Mouse (Mus musculus) neural tube, embryonic 14.5 days (tissue): ENCODE data around the gene Fermt2. TPM values are rescaled to one million over a fixed set of nuclear protein-coding genes. Genes with fewer than 3 reads are reported as not detected.

Experiments
- ATAC-seq: fragments of 200-750 bp; cut with Nextera tagmentation; 2 replicates; pipeline ENCODE4 v1.8.0; 2017; ENCODE audit warnings: low read depth, mild to moderate bottlenecking, moderate TSS enrichment, moderate library complexity
- H3K27ac ChIP-seq: fragments of 300-500 bp; sonication (generic); 2 replicates; pipeline ENCODE4 v1.5.1; 2014; ENCODE audit warnings: low read depth, mild to moderate bottlenecking, control low read depth, low read length, moderate library complexity, mixed read lengths
- H3K27me3 ChIP-seq: fragments of 300-500 bp; sonication (generic); 2 replicates; pipeline ENCODE4 v1.6.1; 2014; ENCODE audit warnings: low read length; ENCODE audit not compliant: control insufficient read depth, insufficient read depth
- H3K36me3 ChIP-seq: fragments of 300-500 bp; sonication (generic); 2 replicates; pipeline ENCODE4 v1.6.1; 2014; ENCODE audit warnings: low read length, mixed read lengths; ENCODE audit not compliant: control insufficient read depth, insufficient read depth
- H3K4me1 ChIP-seq: fragments of 300-500 bp; sonication (generic); 2 replicates; pipeline ENCODE4 v1.6.1; 2014; ENCODE audit warnings: low read length; ENCODE audit not compliant: control insufficient read depth, insufficient read depth
- H3K4me2 ChIP-seq: fragments of 300-500 bp; sonication (generic); 2 replicates; pipeline ENCODE4 v1.6.1; 2014; ENCODE audit warnings: mild to moderate bottlenecking, low read depth, low read length, control low read depth
- H3K4me3 ChIP-seq: fragments of 300-500 bp; sonication (generic); 2 replicates; pipeline ENCODE4 v1.5.1; 2014; ENCODE audit warnings: low read depth, low read length, control low read depth, mixed read lengths
- H3K9ac ChIP-seq: fragments of 300-500 bp; sonication (generic); replicated peaks from 2 replicates; pipeline ENCODE4 v1.6.1; 2014; ENCODE audit warnings: low read depth, mild to moderate bottlenecking, control low read depth, low read length, mixed read lengths
- H3K9me3 ChIP-seq: fragments of 300-500 bp; sonication (generic); 2 replicates; pipeline ENCODE4 v1.6.1; 2016; ENCODE audit warnings: low read length; ENCODE audit not compliant: control insufficient read depth
- WGBS: fragments of 180-500 bp; shearing (Covaris S2); extraction: QIAGEN DNeasy Blood & Tissue Kit; methylation state at CpG from one replicate; pipeline ENCODE4 v1.1.7; 2014; 5-methylcytosine and 5-hydroxymethylcytosine counted together
- polyA plus RNA-seq: library from polyadenylated mRNA; unstranded; fragments of >200 nt; fragmentation: Nextera tagmentation; extraction: Ambion mirVana; gene quantifications from 2 replicates; pipeline ENCODE4 v1.2.1, GENCODE M21; 2014

Gene Fermt2
- polyA plus RNA-seq, 1 experiment from 2014 or later: 61.1 TPM

DNA sequence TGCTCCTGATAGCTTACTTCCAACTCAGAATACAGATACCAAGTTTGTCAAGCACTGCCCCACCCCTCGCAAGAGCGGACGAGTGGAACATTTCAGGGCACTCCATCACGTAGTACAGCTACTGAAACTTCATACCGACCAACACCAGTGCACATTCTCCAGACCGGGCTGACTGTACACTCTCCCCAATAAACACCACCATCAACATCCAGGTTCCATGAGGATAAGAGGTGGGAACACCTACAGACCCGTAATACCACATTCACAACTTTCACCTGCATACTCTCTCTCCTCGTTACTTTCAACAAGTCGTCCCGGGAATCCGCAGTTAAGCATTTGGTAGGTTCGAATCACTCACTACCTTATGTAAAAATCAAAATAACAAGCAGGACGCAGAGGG is 1.1 kb downstream of the Fermt2 start:
- Histone ChIP-seq H3K36me3 (no peaks in the 10 kb centered on the region), H3K4me2 (peak overlapping the region; percentile 49), H3K4me1 (peaks cover 21% of the 10 kb centered on the region; the same call in 1 of the 2 replicates), H3K4me3 (peak overlapping the region; percentile 81), H3K27ac (peak overlapping the region; percentile 92; the same call in 1 of the 2 replicates), H3K9me3 (no peaks in the 10 kb centered on the region), H3K27me3 (no peaks in the 10 kb centered on the region), H3K9ac (peak overlapping the region; percentile 80)
- under 1% methylated on average over 13 of the region's 13 CpGs for WGBS
- ATAC-seq: no peak; the same call in 1 of the 2 replicates

DNA sequence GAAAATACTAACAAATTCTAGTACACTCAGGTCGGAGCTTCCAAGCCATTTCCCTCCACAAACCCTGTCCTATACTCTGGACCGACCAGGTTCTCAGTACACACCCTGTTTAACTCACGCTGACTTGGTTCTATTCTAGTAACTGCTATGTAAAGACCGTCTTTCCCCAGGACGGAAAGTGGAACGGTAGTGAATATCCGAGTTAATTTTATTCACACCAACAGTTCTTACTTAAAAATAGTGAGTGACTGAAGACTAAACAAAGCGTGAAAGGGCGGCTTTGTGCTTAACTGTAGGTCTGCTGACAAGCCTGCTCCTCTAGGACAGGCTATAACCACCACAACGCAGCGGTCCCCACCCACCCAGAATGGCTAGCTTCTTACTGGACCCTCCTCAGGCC is 14.1 kb downstream of the Fermt2 start:
- 0 out of 2 replicates have a peak, but pooled peaks cover under 1% of the 10 kb centered on the region for H3K4me1 ChIP-seq
- no peak overlapping the region for H3K9ac ChIP-seq
- no peak overlapping the region for H3K27ac ChIP-seq
- no peak overlapping the region for H3K4me2 ChIP-seq
- no peak overlapping the region for H3K4me3 ChIP-seq
- ATAC-seq: no peak
- no peaks in the 10 kb centered on the region for H3K36me3 ChIP-seq
- WGBS: 73% methylated on average over 11 of the region's 11 CpGs
- H3K27me3 ChIP-seq: no peaks in the 10 kb centered on the region
- no peaks in the 10 kb centered on the region for H3K9me3 ChIP-seq

DNA sequence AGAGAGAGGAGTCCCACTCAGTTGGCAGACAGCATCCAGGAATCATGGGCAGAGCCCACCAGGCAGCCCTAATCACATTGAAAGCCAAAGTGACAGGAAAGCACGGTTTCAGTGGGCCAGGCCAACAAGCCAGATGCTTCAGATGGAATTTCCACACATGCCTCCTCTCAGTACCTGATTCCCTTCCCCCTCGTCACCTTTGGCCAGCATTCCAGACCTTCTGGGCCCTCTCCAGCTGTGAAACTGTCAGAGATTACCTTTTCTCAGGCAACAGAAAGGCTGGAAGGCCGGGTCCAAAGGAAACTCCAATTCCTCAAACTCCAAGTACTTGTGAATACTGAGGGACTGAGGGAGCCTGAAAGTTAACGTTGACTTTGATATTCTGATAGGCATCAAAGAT is 19.1 kb downstream of the Fermt2 start:
- Histone ChIP-seq H3K9me3 (no peaks in the 10 kb centered on the region), H3K4me1 (peaks cover 27% of the 10 kb centered on the region), H3K4me3 (no peak overlapping the region), H3K27ac (no peak overlapping the region), H3K9ac (no peak overlapping the region), H3K4me2 (no peak overlapping the region), H3K27me3 (no peaks in the 10 kb centered on the region), H3K36me3 (no peaks in the 10 kb centered on the region)
- 58% methylated on average over 4 of the region's 4 CpGs for WGBS
- no peak for ATAC-seq

DNA sequence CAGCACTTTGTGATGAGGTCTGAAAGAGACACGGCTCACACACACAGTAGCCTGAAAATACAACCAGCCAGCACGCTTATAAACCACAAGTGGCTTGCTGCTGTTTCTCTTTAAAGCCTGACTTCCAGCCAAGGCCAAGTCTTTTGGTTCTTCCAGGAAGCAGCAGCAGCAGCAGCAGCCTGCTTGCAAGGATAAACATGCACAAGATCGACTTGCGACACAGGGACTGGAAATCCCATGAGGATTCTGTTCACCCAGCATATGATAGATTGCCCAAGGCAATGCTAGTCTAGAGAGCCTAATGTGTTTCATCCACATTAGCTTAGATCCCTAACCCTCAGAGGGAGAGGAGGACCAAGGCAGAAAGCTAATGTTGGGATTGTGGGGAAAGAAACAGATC is 22.0 kb downstream of the Fermt2 start:
- no peak overlapping the region for H3K4me3 ChIP-seq
- peaks cover 27% of the 10 kb centered on the region for H3K4me1 ChIP-seq
- no peaks in the 10 kb centered on the region for H3K36me3 ChIP-seq
- 0 out of 2 replicates have a peak, but pooled peaks have one; percentile 15 for ATAC-seq
- H3K4me2 ChIP-seq: no peak overlapping the region
- no peaks in the 10 kb centered on the region for H3K27me3 ChIP-seq
- 0 out of 2 replicates have a peak overlapping the region, but pooled peaks have one; percentile 53 for H3K27ac ChIP-seq
- 28% methylated on average over 4 of the region's 4 CpGs for WGBS
- H3K9ac ChIP-seq: no peak overlapping the region
- no peaks in the 10 kb centered on the region for H3K9me3 ChIP-seq

DNA sequence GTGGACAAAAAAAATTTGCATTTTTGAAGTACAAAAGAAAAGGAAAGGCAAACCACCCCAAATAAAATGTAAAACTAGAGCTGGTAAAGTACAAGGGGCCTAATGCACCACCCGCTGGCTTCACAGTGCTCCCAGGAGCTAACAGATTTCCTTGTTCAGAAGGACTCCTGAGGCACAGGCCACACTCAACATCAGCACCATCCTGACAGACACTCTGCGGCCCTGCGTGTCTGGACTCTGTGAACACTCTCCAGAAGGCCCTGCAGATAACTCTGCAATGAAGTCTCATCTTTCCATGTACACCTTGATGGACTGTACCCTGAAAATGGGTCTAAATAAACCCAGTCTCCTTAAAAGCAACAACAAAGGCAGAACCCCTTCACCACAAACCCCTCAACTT is 22.5 kb downstream of the Fermt2 start:
- 57% methylated on average over 3 of the region's 3 CpGs for WGBS
- peak overlapping the region; percentile 53; the same call in 1 of the 2 replicates for H3K27ac ChIP-seq
- no peaks in the 10 kb centered on the region for H3K9me3 ChIP-seq
- H3K9ac ChIP-seq: no peak overlapping the region
- no peaks in the 10 kb centered on the region for H3K27me3 ChIP-seq
- H3K4me2 ChIP-seq: no peak overlapping the region
- ATAC-seq: no peak
- H3K4me1 ChIP-seq: peaks cover 27% of the 10 kb centered on the region
- H3K36me3 ChIP-seq: no peaks in the 10 kb centered on the region
- no peak overlapping the region for H3K4me3 ChIP-seq

DNA sequence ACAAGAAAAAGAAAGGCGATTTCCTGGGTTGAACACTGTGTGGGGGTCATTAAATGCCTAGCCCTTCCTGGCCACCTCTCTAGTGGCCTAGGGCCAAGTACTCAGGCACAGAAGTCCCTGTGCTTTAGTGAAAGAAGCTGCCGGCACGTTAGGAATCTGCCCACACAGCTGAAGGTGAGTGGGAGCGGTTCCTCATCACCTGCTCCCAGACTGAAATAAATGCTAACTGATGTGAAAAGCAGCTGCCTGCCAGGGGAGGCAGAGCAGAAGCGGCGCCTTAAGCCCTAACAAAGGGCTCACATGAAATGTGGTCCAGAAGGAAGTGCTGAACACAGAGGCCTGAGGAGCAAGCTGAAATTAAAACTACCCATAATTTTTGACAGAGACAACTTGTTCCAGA is 22.9 kb downstream of the Fermt2 start:
- Histone ChIP-seq H3K27me3 (no peaks in the 10 kb centered on the region), H3K9ac (0 out of 2 replicates have a peak overlapping the region, but pooled peaks have one; percentile 1), H3K4me2 (no peak overlapping the region), H3K36me3 (no peaks in the 10 kb centered on the region), H3K4me1 (peaks cover 27% of the 10 kb centered on the region), H3K4me3 (no peak overlapping the region), H3K9me3 (no peaks in the 10 kb centered on the region), H3K27ac (peak overlapping the region; percentile 53; the same call in 1 of the 2 replicates)
- ATAC-seq: peak; percentile 58; the same call in 1 of the 2 replicates
- 13% methylated on average over 6 of the region's 6 CpGs for WGBS

DNA sequence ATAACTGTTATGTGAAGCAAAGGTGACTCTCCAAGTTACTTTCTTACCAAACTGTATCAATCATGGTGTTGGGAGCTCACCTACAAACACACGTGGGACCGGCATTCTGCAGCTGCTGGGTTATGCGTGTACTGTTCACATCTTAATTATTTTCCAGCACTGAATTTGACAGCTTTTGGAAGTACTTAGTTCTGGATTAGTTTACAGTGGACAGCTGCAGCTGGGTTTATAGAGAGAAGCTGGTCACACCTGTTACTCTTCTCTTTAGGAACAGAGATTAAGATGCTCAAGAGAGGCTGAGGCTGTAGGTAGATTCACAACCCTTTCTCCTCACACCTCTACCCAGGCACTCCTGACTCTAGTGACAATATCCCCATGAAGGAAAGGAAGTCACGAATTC is 23.8 kb downstream of the Fermt2 start:
- no peak for ATAC-seq
- peaks cover 27% of the 10 kb centered on the region for H3K4me1 ChIP-seq
- H3K36me3 ChIP-seq: no peaks in the 10 kb centered on the region
- H3K9me3 ChIP-seq: no peaks in the 10 kb centered on the region
- no peak overlapping the region for H3K4me2 ChIP-seq
- H3K27me3 ChIP-seq: no peaks in the 10 kb centered on the region
- 95% methylated on average over 4 of the region's 4 CpGs for WGBS
- no peak overlapping the region for H3K27ac ChIP-seq
- H3K4me3 ChIP-seq: no peak overlapping the region
- H3K9ac ChIP-seq: no peak overlapping the region

DNA sequence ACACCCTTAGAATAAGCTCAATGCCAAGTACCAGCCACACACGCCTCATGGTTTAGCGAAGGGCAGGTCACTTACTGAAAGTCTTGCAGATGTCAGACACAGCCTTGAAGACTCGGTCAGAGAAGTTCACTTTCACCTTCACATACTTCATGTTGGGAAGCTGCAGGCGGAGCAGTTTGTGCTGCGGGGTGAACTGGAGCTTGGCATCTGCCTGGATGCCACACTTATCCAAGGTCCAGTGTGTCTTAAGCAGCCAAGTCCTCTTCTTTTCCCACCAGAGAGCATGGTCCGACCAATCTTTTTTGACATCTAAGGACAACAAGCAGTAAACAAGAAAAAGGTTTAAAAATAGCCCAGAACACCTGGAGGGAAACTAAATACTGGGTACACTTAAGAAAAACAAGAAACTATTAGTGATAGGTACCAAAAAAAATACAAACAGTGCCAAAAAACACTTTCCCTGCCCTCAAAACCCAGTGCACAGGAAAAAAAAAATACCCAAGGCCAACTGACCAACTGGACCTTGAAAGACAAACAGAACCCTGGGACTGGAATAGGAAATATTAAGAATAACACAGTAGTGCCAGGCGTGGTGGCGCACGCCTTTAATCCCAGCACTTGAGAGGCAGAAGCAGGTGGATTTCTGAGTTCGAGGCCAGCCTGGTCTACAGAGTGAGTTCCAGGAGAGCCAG is 25.4 kb downstream of the Fermt2 start:
- Histone ChIP-seq H3K4me3 (no peak overlapping the region), H3K4me2 (no peak overlapping the region), H3K4me1 (peaks cover 19% of the 10 kb centered on the region), H3K27me3 (no peaks in the 10 kb centered on the region), H3K27ac (no peak overlapping the region), H3K9me3 (no peaks in the 10 kb centered on the region), H3K9ac (no peak overlapping the region), H3K36me3 (no peaks in the 10 kb centered on the region)
- ATAC-seq: no peak
- WGBS: 93% methylated on average over 10 of the region's 10 CpGs

DNA sequence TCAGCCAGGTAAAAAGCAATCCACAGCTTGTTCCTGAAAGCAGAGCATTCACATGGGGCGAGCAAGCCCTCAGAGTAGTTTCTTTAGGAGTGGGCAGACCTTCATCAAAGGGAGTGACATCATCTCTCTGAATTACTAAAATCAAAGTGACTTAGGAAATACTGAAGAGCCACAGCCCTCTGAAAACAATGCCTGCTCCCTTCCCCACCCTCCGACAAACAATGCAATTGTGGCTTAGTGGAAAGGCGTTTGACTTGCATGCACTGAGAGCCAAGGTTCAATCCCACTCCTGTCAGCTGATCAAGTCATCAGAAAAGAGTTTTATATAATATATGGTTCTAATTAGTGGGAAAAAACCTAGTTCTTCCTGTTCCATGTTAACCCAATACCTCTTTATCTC is 26.0 kb downstream of the Fermt2 start:
- Histone ChIP-seq H3K4me2 (no peak overlapping the region), H3K9ac (no peak overlapping the region), H3K4me1 (peaks cover 16% of the 10 kb centered on the region), H3K27me3 (no peaks in the 10 kb centered on the region), H3K4me3 (no peak overlapping the region), H3K9me3 (no peaks in the 10 kb centered on the region), H3K36me3 (no peaks in the 10 kb centered on the region), H3K27ac (no peak overlapping the region)
- 77% methylated on average over 3 of the region's 3 CpGs for WGBS
- no peak for ATAC-seq
